Mouse (Mus musculus): Measurements from ENCODE around the gene Setd4. TPM values are rescaled to one million over a fixed set of nuclear protein-coding genes. Genes with fewer than 3 reads are reported as not detected.

Gene Setd4
- polyA plus RNA-seq, 1 experiment from 2014 or later: 6.1 TPM

- H3K9ac ChIP-seq (ENCODE audit: low read depth, low read length): no peak overlapping the region
- H3K36me3 ChIP-seq (ENCODE audit: control insufficient read depth, insufficient read depth, low read length): no peaks in the 10 kb centered on the region
- 88% methylated on average over 5 of the region's 5 CpGs for WGBS (ENCODE audit: insufficient replicate concordance)
- no peaks in the 10 kb centered on the region for H3K4me1 ChIP-seq (ENCODE audit: control insufficient read depth, insufficient read depth, low read length)
- H3K4me3 ChIP-seq (ENCODE audit: low read depth, low read length): no peak overlapping the region
- no peaks in the 10 kb centered on the region; the same call in 1 of the 2 replicates for H3K27me3 ChIP-seq (ENCODE audit: control insufficient read depth, insufficient read depth, low read length)
- no peak for ATAC-seq (replicated peaks; ENCODE audit: insufficient number of reproducible peaks, low FRiP score, low TSS enrichment)
- H3K9me3 ChIP-seq (replicated peaks; ENCODE audit: control insufficient read depth, low read length): no peaks in the 10 kb centered on the region
- H3K4me2 ChIP-seq: no peak overlapping the region
- no peak overlapping the region for H3K27ac ChIP-seq (ENCODE audit: low read depth, low read length)
Observed at GRCm38 (mm10) chr16:93573434-93573833, 30.4 kb downstream of the Setd4 start.

GRCm38 (mm10) chr16:93572383-93572782 lies 31.5 kb downstream of the Setd4 start:
- H3K36me3 ChIP-seq (ENCODE audit: control insufficient read depth, insufficient read depth, low read length): no peaks in the 10 kb centered on the region
- H3K9ac ChIP-seq (ENCODE audit: low read depth, low read length): no peak overlapping the region
- 85% methylated on average over 6 of the region's 6 CpGs for WGBS (ENCODE audit: insufficient replicate concordance)
- no peak for ATAC-seq (replicated peaks; ENCODE audit: insufficient number of reproducible peaks, low FRiP score, low TSS enrichment)
- H3K4me3 ChIP-seq (ENCODE audit: low read depth, low read length): no peak overlapping the region
- no peaks in the 10 kb centered on the region for H3K4me1 ChIP-seq (ENCODE audit: control insufficient read depth, insufficient read depth, low read length)
- no peaks in the 10 kb centered on the region; the same call in 1 of the 2 replicates for H3K27me3 ChIP-seq (ENCODE audit: control insufficient read depth, insufficient read depth, low read length)
- H3K27ac ChIP-seq (ENCODE audit: low read depth, low read length): no peak overlapping the region
- no peaks in the 10 kb centered on the region for H3K9me3 ChIP-seq (replicated peaks; ENCODE audit: control insufficient read depth, low read length)
- no peak overlapping the region for H3K4me2 ChIP-seq

GRCm38 (mm10) chr16:93558499-93558898 lies 45.4 kb downstream of the Setd4 start:
- no peaks in the 10 kb centered on the region for H3K4me1 ChIP-seq (ENCODE audit: control insufficient read depth, insufficient read depth, low read length)
- 25% methylated on average over 12 of the region's 12 CpGs for WGBS (ENCODE audit: insufficient replicate concordance)
- H3K4me2 ChIP-seq: peak overlapping the region; percentile 7; the same call in 1 of the 2 replicates
- ATAC-seq (replicated peaks; ENCODE audit: insufficient number of reproducible peaks, low FRiP score, low TSS enrichment): no peak
- no peaks in the 10 kb centered on the region for H3K9me3 ChIP-seq (replicated peaks; ENCODE audit: control insufficient read depth, low read length)
- H3K27me3 ChIP-seq (ENCODE audit: control insufficient read depth, insufficient read depth, low read length): no peaks in the 10 kb centered on the region
- no peak overlapping the region for H3K4me3 ChIP-seq (ENCODE audit: low read depth, low read length)
- H3K27ac ChIP-seq (ENCODE audit: low read depth, low read length): no peak overlapping the region
- H3K9ac ChIP-seq (ENCODE audit: low read depth, low read length): no peak overlapping the region
- no peaks in the 10 kb centered on the region for H3K36me3 ChIP-seq (ENCODE audit: control insufficient read depth, insufficient read depth, low read length)

GRCm38 (mm10) chr16:93557646-93558045 lies 46.2 kb downstream of the Setd4 start:
- no peaks in the 10 kb centered on the region for H3K9me3 ChIP-seq (replicated peaks; ENCODE audit: control insufficient read depth, low read length)
- no peaks in the 10 kb centered on the region for H3K36me3 ChIP-seq (ENCODE audit: control insufficient read depth, insufficient read depth, low read length)
- 68% methylated on average over 8 of the region's 8 CpGs for WGBS (ENCODE audit: insufficient replicate concordance)
- no peak overlapping the region for H3K4me3 ChIP-seq (ENCODE audit: low read depth, low read length)
- H3K27me3 ChIP-seq (ENCODE audit: control insufficient read depth, insufficient read depth, low read length): no peaks in the 10 kb centered on the region
- no peak overlapping the region for H3K4me2 ChIP-seq
- no peak overlapping the region for H3K27ac ChIP-seq (ENCODE audit: low read depth, low read length)
- ATAC-seq (replicated peaks; ENCODE audit: insufficient number of reproducible peaks, low FRiP score, low TSS enrichment): no peak
- H3K4me1 ChIP-seq (ENCODE audit: control insufficient read depth, insufficient read depth, low read length): no peaks in the 10 kb centered on the region
- no peak overlapping the region for H3K9ac ChIP-seq (ENCODE audit: low read depth, low read length)

GRCm38 (mm10) chr16:93552686-93553513 lies 51.0 kb downstream of the Setd4 start:
- Histone ChIP-seq H3K4me1 (ENCODE audit: control insufficient read depth, insufficient read depth, low read length) (peaks cover 6% of the 10 kb centered on the region; the same call in 1 of the 2 replicates), H3K4me2 (no peak overlapping the region), H3K36me3 (ENCODE audit: control insufficient read depth, insufficient read depth, low read length) (no peaks in the 10 kb centered on the region), H3K9ac (ENCODE audit: low read depth, low read length) (no peak overlapping the region), H3K4me3 (ENCODE audit: low read depth, low read length) (no peak overlapping the region), H3K27me3 (ENCODE audit: control insufficient read depth, insufficient read depth, low read length) (no peaks in the 10 kb centered on the region), H3K27ac (ENCODE audit: low read depth, low read length) (no peak overlapping the region), H3K9me3 (replicated peaks; ENCODE audit: control insufficient read depth, low read length) (no peaks in the 10 kb centered on the region)
- 85% methylated on average over 12 of the region's 12 CpGs for WGBS (ENCODE audit: insufficient replicate concordance)
- ATAC-seq (replicated peaks; ENCODE audit: insufficient number of reproducible peaks, low FRiP score, low TSS enrichment): no peak

- H3K27ac ChIP-seq (ENCODE audit: low read depth, low read length): no peak overlapping the region
- H3K27me3 ChIP-seq (ENCODE audit: control insufficient read depth, insufficient read depth, low read length): no peaks in the 10 kb centered on the region
- no peak overlapping the region for H3K9ac ChIP-seq (ENCODE audit: low read depth, low read length)
- H3K4me3 ChIP-seq (ENCODE audit: low read depth, low read length): no peak overlapping the region
- H3K36me3 ChIP-seq (ENCODE audit: control insufficient read depth, insufficient read depth, low read length): no peaks in the 10 kb centered on the region
- peaks cover 6% of the 10 kb centered on the region; the same call in 1 of the 2 replicates for H3K4me1 ChIP-seq (ENCODE audit: control insufficient read depth, insufficient read depth, low read length)
- H3K9me3 ChIP-seq (replicated peaks; ENCODE audit: control insufficient read depth, low read length): no peaks in the 10 kb centered on the region
- 26% methylated on average over 10 of the region's 10 CpGs for WGBS (ENCODE audit: insufficient replicate concordance)
- ATAC-seq (replicated peaks; ENCODE audit: insufficient number of reproducible peaks, low FRiP score, low TSS enrichment): no peak
- no peak overlapping the region for H3K4me2 ChIP-seq
Observed at GRCm38 (mm10) chr16:93549287-93549686, 54.6 kb downstream of the Setd4 start.

GRCm38 (mm10) chr16:93548045-93548444 lies 55.8 kb downstream of the Setd4 start:
- Histone ChIP-seq H3K4me2 (no peak overlapping the region), H3K27me3 (ENCODE audit: control insufficient read depth, insufficient read depth, low read length) (no peaks in the 10 kb centered on the region), H3K27ac (ENCODE audit: low read depth, low read length) (no peak overlapping the region), H3K4me1 (ENCODE audit: control insufficient read depth, insufficient read depth, low read length) (peaks cover 6% of the 10 kb centered on the region; the same call in 1 of the 2 replicates), H3K4me3 (ENCODE audit: low read depth, low read length) (no peak overlapping the region), H3K9ac (ENCODE audit: low read depth, low read length) (no peak overlapping the region), H3K9me3 (replicated peaks; ENCODE audit: control insufficient read depth, low read length) (no peaks in the 10 kb centered on the region), H3K36me3 (ENCODE audit: control insufficient read depth, insufficient read depth, low read length) (no peaks in the 10 kb centered on the region)
- 80% methylated on average over 2 of the region's 2 CpGs for WGBS (ENCODE audit: insufficient replicate concordance)
- ATAC-seq (replicated peaks; ENCODE audit: insufficient number of reproducible peaks, low FRiP score, low TSS enrichment): no peak

GRCm38 (mm10) chr16:93547122-93547521 lies 56.7 kb downstream of the Setd4 start:
- WGBS (ENCODE audit: insufficient replicate concordance): 65% methylated on average over 3 of the region's 3 CpGs
- H3K27ac ChIP-seq (ENCODE audit: low read depth, low read length): no peak overlapping the region
- H3K27me3 ChIP-seq (ENCODE audit: control insufficient read depth, insufficient read depth, low read length): no peaks in the 10 kb centered on the region
- H3K9me3 ChIP-seq (replicated peaks; ENCODE audit: control insufficient read depth, low read length): no peaks in the 10 kb centered on the region
- no peak for ATAC-seq (replicated peaks; ENCODE audit: insufficient number of reproducible peaks, low FRiP score, low TSS enrichment)
- H3K36me3 ChIP-seq (ENCODE audit: control insufficient read depth, insufficient read depth, low read length): no peaks in the 10 kb centered on the region
- H3K4me1 ChIP-seq (ENCODE audit: control insufficient read depth, insufficient read depth, low read length): peaks cover 6% of the 10 kb centered on the region; the same call in 1 of the 2 replicates
- H3K4me3 ChIP-seq (ENCODE audit: low read depth, low read length): no peak overlapping the region
- no peak overlapping the region for H3K4me2 ChIP-seq
- H3K9ac ChIP-seq (ENCODE audit: low read depth, low read length): no peak overlapping the region
